Mouse (Mus musculus): ENCODE data around the gene Inpp4b. TPM values are rescaled to one million over a fixed set of nuclear protein-coding genes. Genes with fewer than 3 reads are reported as not detected.

Gene Inpp4b
- polyA plus RNA-seq, 1 experiment from 2014 or later, result 9.8 TPM

GRCm38 (mm10) chr8:81524561-81524960 lies 182.2 kb downstream of the Inpp4b start:
- no peak for ATAC-seq (replicated peaks; ENCODE audit: low FRiP score)
- Histone ChIP-seq H3K4me2 (no peak overlapping the region), H3K9ac (no peak overlapping the region), H3K36me3 (no peaks in the 10 kb centered on the region), H3K4me1 (no peaks in the 10 kb centered on the region), H3K27me3 (no peaks in the 10 kb centered on the region), H3K9me3 (replicated peaks) (no peaks in the 10 kb centered on the region), H3K4me3 (replicated peaks) (no peak overlapping the region), H3K27ac (no peak overlapping the region)
- WGBS, result 47% methylated on average over 2 of the region's 2 CpGs

- Histone ChIP-seq H3K4me3 (replicated peaks) (no peak overlapping the region), H3K27me3 (no peaks in the 10 kb centered on the region), H3K4me1 (no peaks in the 10 kb centered on the region), H3K36me3 (no peaks in the 10 kb centered on the region), H3K27ac (no peak overlapping the region), H3K9ac (no peak overlapping the region), H3K4me2 (no peak overlapping the region), H3K9me3 (replicated peaks) (no peaks in the 10 kb centered on the region)
- 21% methylated on average over 4 of the region's 4 CpGs for WGBS
- ATAC-seq (replicated peaks; ENCODE audit: low FRiP score), result no peak
Observed at GRCm38 (mm10) chr8:81527661-81528060, 185.3 kb downstream of the Inpp4b start.

GRCm38 (mm10) chr8:81538310-81538709 lies 196.0 kb downstream of the Inpp4b start:
- WGBS, result 87% methylated on average over 3 of the region's 3 CpGs
- H3K9me3 ChIP-seq (replicated peaks), result no peaks in the 10 kb centered on the region
- no peak for ATAC-seq (replicated peaks; ENCODE audit: low FRiP score)

GRCm38 (mm10) chr8:81558550-81558949 lies 216.2 kb downstream of the Inpp4b start:
- Histone ChIP-seq H3K9me3 (replicated peaks) (no peaks in the 10 kb centered on the region), H3K9ac (no peak overlapping the region), H3K27ac (no peak overlapping the region), H3K4me3 (replicated peaks) (no peak overlapping the region), H3K4me1 (no peaks in the 10 kb centered on the region), H3K36me3 (no peaks in the 10 kb centered on the region), H3K27me3 (no peaks in the 10 kb centered on the region), H3K4me2 (no peak overlapping the region)
- no peak for ATAC-seq (replicated peaks; ENCODE audit: low FRiP score)
- 85% methylated on average over 4 of the region's 4 CpGs for WGBS

More at GRCm38 (mm10) chr8:81538310-81538709, 196.0 kb downstream of the Inpp4b start:
- Histone ChIP-seq H3K36me3 (no peaks in the 10 kb centered on the region), H3K27me3 (no peaks in the 10 kb centered on the region), H3K9ac (no peak overlapping the region), H3K4me1 (no peaks in the 10 kb centered on the region), H3K4me2 (no peak overlapping the region), H3K27ac (no peak overlapping the region), H3K4me3 (replicated peaks) (no peak overlapping the region)

- no peaks in the 10 kb centered on the region for H3K36me3 ChIP-seq
- H3K27ac ChIP-seq, result no peak overlapping the region
- H3K9ac ChIP-seq, result no peak overlapping the region
- no peak for ATAC-seq (replicated peaks; ENCODE audit: low FRiP score)
- no peak overlapping the region for H3K4me2 ChIP-seq
- no peaks in the 10 kb centered on the region for H3K27me3 ChIP-seq
- no peaks in the 10 kb centered on the region for H3K4me1 ChIP-seq
- H3K4me3 ChIP-seq (replicated peaks), result no peak overlapping the region
- 65% methylated on average over 1 of the region's 1 CpGs for WGBS
- H3K9me3 ChIP-seq (replicated peaks), result no peaks in the 10 kb centered on the region
Observed at GRCm38 (mm10) chr8:81562405-81562804, 220.0 kb downstream of the Inpp4b start.

GRCm38 (mm10) chr8:81565484-81565883 lies 223.1 kb downstream of the Inpp4b start:
- H3K36me3 ChIP-seq, result no peaks in the 10 kb centered on the region
- no peak overlapping the region for H3K4me3 ChIP-seq (replicated peaks)
- WGBS, result 80% methylated on average over 4 of the region's 4 CpGs

GRCm38 (mm10) chr8:81572319-81573104 lies 230.2 kb downstream of the Inpp4b start:
- WGBS, result 92% methylated on average over 1 of the region's 1 CpGs
- Histone ChIP-seq H3K27me3 (no peaks in the 10 kb centered on the region), H3K27ac (no peak overlapping the region), H3K4me1 (no peaks in the 10 kb centered on the region), H3K36me3 (no peaks in the 10 kb centered on the region), H3K4me3 (replicated peaks) (no peak overlapping the region), H3K9ac (no peak overlapping the region), H3K9me3 (replicated peaks) (no peaks in the 10 kb centered on the region), H3K4me2 (no peak overlapping the region)
- no peak for ATAC-seq (replicated peaks; ENCODE audit: low FRiP score)

More at GRCm38 (mm10) chr8:81565484-81565883, 223.1 kb downstream of the Inpp4b start:
- no peak overlapping the region for H3K4me2 ChIP-seq
- H3K9ac ChIP-seq, result no peak overlapping the region
- no peak for ATAC-seq (replicated peaks; ENCODE audit: low FRiP score)
- H3K27me3 ChIP-seq, result no peaks in the 10 kb centered on the region
- no peak overlapping the region for H3K27ac ChIP-seq
- no peaks in the 10 kb centered on the region for H3K9me3 ChIP-seq (replicated peaks)
- no peaks in the 10 kb centered on the region for H3K4me1 ChIP-seq

- Histone ChIP-seq H3K4me2 (no peak overlapping the region), H3K4me3 (replicated peaks) (no peak overlapping the region), H3K4me1 (no peaks in the 10 kb centered on the region), H3K27me3 (no peaks in the 10 kb centered on the region), H3K27ac (no peak overlapping the region), H3K9ac (no peak overlapping the region), H3K36me3 (no peaks in the 10 kb centered on the region), H3K9me3 (replicated peaks) (no peaks in the 10 kb centered on the region)
- 90% methylated on average over 3 of the region's 3 CpGs for WGBS
- no peak for ATAC-seq (replicated peaks; ENCODE audit: low FRiP score)
Observed at GRCm38 (mm10) chr8:81575268-81575917, 233.0 kb downstream of the Inpp4b start.

- Histone ChIP-seq H3K4me1 (no peaks in the 10 kb centered on the region), H3K36me3 (no peaks in the 10 kb centered on the region), H3K4me2 (no peak overlapping the region), H3K27ac (no peak overlapping the region), H3K9me3 (replicated peaks) (no peaks in the 10 kb centered on the region), H3K27me3 (no peaks in the 10 kb centered on the region), H3K9ac (no peak overlapping the region), H3K4me3 (replicated peaks) (no peak overlapping the region)
- no peak for ATAC-seq (replicated peaks; ENCODE audit: low FRiP score)
- 80% methylated on average over 3 of the region's 3 CpGs for WGBS
Observed at GRCm38 (mm10) chr8:81578951-81579350, 236.6 kb downstream of the Inpp4b start.

- H3K4me2 ChIP-seq, result no peak overlapping the region
- peak overlapping the region; percentile 46 for H3K27ac ChIP-seq
- no peak overlapping the region for H3K9ac ChIP-seq
- peak; percentile 74 for ATAC-seq (replicated peaks; ENCODE audit: low FRiP score)
- no peaks in the 10 kb centered on the region for H3K36me3 ChIP-seq
- H3K4me3 ChIP-seq (replicated peaks), result no peak overlapping the region
- H3K27me3 ChIP-seq, result no peaks in the 10 kb centered on the region
- H3K4me1 ChIP-seq, result no peaks in the 10 kb centered on the region
- WGBS, result 64% methylated on average over 2 of the region's 2 CpGs
- H3K9me3 ChIP-seq (replicated peaks), result no peaks in the 10 kb centered on the region
Observed at GRCm38 (mm10) chr8:81581817-81582437, 239.6 kb downstream of the Inpp4b start.

GRCm38 (mm10) chr8:81582906-81583305 lies 240.6 kb downstream of the Inpp4b start:
- no peak for ATAC-seq (replicated peaks; ENCODE audit: low FRiP score)
- 79% methylated on average over 1 of the region's 1 CpGs for WGBS

GRCm38 (mm10) chr8:81586783-81587182 lies 244.4 kb downstream of the Inpp4b start:
- no peak for ATAC-seq (replicated peaks; ENCODE audit: low FRiP score)
- 90% methylated on average over 5 of the region's 5 CpGs for WGBS
- H3K27ac ChIP-seq, result no peak overlapping the region

More at GRCm38 (mm10) chr8:81582906-81583305, 240.6 kb downstream of the Inpp4b start:
- Histone ChIP-seq H3K4me3 (replicated peaks) (no peak overlapping the region), H3K9me3 (replicated peaks) (no peaks in the 10 kb centered on the region), H3K4me1 (no peaks in the 10 kb centered on the region), H3K27me3 (no peaks in the 10 kb centered on the region), H3K4me2 (no peak overlapping the region), H3K9ac (no peak overlapping the region), H3K27ac (no peak overlapping the region), H3K36me3 (no peaks in the 10 kb centered on the region)

More at GRCm38 (mm10) chr8:81586783-81587182, 244.4 kb downstream of the Inpp4b start:
- Histone ChIP-seq H3K4me2 (no peak overlapping the region), H3K4me3 (replicated peaks) (no peak overlapping the region), H3K4me1 (no peaks in the 10 kb centered on the region), H3K36me3 (no peaks in the 10 kb centered on the region), H3K9ac (no peak overlapping the region), H3K27me3 (no peaks in the 10 kb centered on the region), H3K9me3 (replicated peaks) (no peaks in the 10 kb centered on the region)

All from kidney, embryonic 15.5 days (tissue).